Mouse (Mus musculus): ENCODE results near the gene Zfp985. TPM values are rescaled to one million over a fixed set of nuclear protein-coding genes. Genes with fewer than 3 reads are reported as not detected.
"Not testable (repeated sequence)": the region's sequence is repeated elsewhere in the genome, so short reads cannot be mapped to it uniquely, and the experiment has no call there.

The Zfp985 gene
- total RNA-seq (2022), result under 1 TPM; 0.10 to 0.46 (median 0.24) TPM

DNA sequence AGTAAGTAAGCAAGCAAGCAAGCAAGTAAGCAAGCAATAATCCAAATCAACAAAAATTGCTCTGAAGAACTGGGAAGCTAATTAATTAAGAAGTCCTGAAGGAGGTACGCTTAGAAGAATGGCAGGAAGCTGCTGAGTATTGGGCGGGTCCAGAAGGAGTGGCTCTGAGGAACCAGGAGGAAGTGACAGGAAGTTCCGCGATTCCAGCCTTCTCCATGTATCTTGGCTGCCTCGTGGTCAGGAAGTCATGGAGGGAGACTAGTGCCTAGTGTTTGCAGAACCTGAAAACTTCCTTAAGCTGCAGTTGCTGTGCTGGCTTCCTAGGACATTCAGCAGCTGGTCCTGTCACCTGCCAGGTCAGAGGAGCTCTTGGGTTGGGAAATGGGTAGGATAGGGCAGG is at the start of gene Zfp985:
TSS of gene Zfp985 (plus strand) at position 207 of the 400 bp plus-strand sequence.
- not testable (repeated sequence) for DNase-seq

DNA sequence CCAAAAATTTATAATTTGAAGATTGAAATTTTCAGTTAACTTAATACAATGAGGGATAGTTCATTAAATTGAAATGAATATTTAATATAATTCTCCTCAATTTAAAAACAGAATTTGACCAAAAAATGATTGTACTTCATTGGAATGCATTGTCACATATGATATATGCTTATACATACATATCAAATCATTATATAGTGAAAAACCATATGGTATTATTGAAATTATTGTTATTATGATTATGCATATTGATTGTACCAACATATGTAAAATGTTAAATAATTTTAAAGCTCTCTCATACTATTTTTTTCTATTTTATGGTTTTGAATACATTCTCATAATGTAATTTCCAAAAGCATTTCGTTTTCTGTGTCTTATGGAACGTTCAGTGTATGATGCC is 43.9 kb upstream of the Zfp985 start:
- no peak for DNase-seq

GRCm38 (mm10) chr4:147518981-147519380 is 34.1 kb upstream of the Zfp985 start:
- DNase-seq, result no peak

DNA sequence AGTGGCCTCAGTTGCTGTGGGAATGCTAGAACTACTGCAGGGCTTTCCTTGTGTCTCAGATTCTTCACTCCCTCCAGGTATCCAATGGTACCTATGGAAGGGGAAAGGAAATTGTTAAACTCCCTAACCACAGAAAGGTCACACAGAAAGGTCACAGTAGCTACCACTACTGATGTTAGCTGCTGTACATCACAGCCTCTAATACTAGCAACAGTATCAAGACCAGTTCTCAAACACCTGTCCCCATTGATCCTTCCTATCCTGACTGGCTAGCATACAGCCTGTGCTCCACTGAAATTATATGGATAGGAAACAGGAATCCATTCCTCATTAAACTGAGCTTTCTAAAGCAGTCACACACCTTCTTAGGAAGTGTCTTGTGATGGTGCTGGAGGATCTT is 33.0 kb upstream of the Zfp985 start:
- no peak for DNase-seq

DNA sequence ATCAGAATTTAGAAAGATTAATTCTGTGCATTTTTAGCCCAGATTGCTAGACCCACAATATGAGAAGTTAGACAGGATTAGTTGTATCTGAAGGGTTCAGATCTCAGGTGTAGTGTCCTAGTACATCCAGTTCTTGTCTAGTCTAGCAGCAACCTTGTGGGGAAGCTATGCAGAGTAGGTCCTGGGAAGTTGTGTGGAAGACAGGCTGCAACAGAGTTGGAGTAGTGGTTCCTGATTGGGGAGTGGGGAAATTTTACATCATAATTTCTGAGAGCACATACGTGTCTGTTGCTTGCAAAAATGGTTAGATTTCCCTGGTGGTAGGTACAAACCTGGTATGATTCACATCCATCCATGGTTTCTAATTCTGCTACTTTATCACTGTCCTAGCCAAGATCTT is 28.0 kb upstream of the Zfp985 start:
- no peak for DNase-seq

GRCm38 (mm10) chr4:147530366-147530765 is 22.7 kb upstream of the Zfp985 start:
- no peak for DNase-seq

GRCm38 (mm10) chr4:147535916-147536315 is 17.2 kb upstream of the Zfp985 start:
- DNase-seq, result not testable (repeated sequence)

DNA sequence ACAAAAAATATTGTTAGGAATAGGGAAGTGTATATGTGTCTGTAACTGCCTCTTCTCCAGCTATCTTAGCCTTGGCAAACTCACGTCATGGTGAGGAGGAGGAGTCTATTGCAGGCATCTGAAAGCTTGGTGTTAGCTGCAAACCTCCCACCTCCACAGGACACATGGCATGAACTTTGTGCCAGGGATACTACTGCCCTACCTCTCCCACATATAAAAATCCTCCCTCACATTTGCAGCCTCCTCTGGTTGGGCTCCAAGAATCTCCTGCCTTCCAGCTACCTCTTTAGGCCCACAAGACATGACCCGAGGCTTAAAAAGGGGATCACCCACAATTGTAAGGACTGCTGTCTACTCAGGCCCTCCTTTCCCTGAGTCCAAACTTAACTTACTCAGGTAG is 15.4 kb upstream of the Zfp985 start:
- no peak for DNase-seq

DNA sequence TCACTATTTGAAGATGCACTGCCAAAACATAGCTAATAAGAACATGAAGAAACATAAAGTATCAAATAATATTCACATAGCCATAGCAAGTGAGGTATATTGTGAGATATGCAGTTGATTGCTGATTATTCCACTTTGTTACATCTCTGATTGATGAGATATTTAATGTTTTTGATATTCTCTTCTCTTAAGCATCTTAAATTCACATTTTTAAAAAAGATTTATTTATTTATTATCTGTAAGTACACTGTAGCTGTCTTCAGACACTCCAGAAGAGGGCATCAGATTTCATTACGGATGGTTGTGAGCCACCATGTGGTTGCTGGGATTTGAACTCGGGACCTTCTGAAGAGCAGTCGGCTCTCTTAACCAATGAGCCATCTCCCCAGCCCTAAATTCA is 13.2 kb upstream of the Zfp985 start, which contains the start of gene Gm16503:
TSS of gene Gm16503 (plus strand) at position 301 of the 400 bp plus-strand sequence.
- not testable (repeated sequence) for DNase-seq

GRCm38 (mm10) chr4:147541105-147541504 is 12.0 kb upstream of the Zfp985 start:
- no peak for DNase-seq

DNA sequence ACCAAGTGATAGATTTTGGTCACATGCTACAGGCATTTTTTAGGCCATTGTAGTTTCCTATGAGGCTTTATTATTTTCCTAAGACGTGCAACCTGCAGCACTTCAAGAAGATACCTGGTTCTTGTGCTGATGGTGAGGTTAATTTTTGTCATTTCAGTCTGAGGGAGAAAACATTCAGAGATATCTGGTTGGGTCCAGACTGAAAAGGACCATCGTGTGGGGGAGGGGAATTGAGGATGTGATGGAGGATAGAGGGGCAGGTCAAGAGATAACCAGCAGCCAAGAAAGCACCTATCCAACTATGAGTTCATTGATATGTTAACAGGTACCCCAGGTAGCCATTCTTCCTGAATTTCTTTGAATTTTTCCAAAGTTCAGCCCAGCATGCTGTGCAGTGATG is 1.3 kb downstream of the Zfp985 start:
- not testable (repeated sequence) for DNase-seq

DNA sequence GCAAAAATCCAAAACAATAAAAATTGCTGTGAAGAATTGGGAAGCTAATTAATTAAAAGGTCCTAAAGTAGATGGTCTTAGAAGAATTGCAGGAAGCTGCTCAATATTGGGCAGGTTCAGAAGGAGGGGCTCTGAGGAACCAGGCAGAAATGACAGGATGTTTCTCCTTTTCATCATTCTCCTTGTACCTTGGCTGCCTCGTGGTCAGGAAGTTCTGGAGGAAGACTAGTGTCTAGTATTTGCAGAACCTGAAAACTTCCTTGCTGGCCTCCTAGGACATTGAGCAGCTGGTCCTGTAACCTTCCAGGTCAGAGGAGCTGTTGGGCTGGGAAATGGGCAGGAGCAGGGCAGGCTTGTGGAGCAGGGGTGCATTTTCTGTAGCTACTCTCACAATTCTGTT is 3.8 kb downstream of the Zfp985 start:
- not testable (repeated sequence) for DNase-seq

- not testable (repeated sequence) for DNase-seq
Measured at GRCm38 (mm10) chr4:147558011-147558410, 4.9 kb downstream of the Zfp985 start.

GRCm38 (mm10) chr4:147559096-147559495 is 6.0 kb downstream of the Zfp985 start:
- peak; percentile 3 for DNase-seq

DNA sequence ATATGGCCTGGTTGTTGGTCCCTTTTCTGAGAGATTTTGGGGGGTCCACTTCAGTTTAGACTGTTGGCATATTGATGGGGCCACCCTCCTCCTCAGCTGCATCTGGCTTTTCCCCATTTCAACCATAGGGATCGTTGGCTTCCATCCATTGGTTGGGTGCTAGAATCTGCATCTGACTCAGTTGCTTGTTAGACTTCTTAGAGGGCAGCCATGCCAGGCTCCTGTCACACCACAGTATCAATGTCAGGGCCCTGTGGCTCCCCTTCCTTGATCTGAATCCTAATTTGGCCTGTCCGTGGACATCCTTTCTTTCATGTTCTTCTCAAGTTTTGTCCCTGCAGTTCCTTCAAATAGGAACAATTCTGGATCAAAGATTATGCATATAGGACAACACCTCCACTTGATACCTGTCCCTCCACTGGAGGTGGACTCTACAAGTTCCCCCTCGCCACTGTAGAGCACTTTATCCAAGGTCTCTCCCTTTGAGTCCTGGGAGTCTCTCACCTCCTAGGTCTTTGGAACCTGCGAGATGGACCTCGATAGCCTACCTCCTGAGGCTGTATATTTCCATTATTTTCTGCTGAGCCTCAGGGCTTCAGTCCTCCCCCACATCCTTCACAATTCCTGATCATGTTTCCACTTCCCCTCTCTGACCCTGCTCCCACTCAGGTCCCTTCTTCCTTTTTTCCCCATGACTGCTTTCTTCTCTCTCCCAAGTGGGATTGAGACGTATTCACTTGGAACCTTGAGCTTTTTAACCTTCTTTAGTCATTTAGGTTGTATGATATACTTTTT is 12.5 kb downstream of the Zfp985 start:
- no peak for DNase-seq

GRCm38 (mm10) chr4:147571156-147571555 is 18.1 kb downstream of the Zfp985 start:
- DNase-seq, result not testable (repeated sequence)

DNA sequence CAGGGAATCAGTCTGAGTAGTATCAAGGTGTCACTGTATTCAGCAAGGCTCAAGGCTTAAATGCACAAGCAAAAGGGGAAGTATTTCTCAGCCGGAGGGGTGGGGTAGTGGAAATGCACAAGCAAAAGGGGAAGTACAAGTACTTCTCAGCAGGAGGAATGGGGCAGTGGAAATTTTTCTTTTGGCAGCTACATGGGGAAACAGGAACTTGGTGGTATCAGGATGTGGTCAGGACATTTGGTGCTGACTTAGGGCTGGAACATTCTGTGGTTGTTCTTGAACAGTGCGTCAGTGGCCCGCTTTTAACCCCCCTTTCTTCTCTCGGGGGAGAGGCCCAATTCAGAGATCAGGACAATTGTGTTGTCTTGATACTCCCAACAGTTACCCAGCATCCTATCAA is 26.3 kb downstream of the Zfp985 start:
- DNase-seq, result not testable (repeated sequence)

DNA sequence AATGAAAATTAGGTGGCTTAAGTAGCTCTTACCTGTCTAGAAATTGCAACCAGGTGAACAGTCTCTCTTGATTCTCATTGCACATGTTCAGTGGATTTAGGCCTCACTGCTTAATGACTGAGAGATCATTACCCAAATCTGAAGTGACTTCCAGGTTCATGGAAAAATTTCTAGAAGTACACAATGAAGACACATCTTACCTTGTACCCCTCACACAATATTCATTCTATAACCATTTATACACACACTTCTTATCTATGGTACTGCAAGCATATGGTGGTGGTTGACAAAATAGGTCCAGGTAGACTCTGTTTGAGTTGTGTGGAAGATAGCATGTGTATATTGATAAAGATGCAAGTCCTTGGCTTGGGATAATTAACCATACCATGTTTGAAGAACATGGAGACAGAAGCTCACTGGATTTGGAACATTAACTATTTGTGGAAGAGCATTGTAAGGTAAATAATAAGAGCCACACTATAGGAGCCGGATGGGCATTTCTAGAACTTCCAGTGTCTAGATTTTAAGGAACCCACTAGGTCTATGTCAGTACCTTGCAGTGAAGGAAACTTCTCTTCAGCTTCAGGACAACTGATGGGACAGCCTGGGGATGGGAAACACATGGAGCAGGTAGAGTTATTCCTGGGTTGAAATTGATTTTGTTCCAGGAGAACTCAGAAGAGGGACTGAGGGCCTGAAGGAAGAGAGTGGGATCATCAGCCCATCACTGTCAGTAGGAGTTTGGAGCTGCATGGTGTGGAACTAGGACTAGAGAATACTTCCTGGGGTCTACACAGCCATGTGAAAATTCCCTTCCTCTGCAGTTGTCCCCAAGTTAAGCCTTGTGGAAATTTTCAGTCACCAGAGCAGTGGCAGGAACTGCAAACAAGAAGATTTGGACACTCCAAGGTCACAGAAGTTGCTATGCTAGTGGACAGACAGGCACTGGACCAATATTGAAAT is 33.7 kb downstream of the Zfp985 start:
- no peak for DNase-seq

GRCm38 (mm10) chr4:147594630-147595029 is 41.6 kb downstream of the Zfp985 start:
- not testable (repeated sequence) for DNase-seq

DNA sequence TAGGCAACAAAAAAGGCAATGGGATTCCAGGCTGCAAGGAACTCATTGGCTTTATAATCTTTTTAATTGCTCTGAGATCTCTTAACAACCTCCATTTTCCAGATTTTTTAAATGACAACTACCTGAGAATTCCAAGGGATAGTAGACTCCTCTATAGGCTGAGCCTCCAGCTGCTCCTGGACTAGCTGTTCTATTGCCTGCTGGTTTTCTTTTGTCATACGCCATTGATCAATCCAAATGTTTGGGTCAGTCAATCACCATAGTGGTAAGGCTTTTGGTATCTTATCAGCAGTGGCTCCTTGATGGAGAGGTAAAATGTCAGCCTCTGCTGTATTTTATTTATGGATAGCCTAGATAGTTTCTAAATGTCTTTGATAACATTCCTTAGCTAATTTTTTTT is 44.6 kb downstream of the Zfp985 start:
- no peak for DNase-seq

GRCm38 (mm10) chr4:147598831-147599230 is 45.8 kb downstream of the Zfp985 start:
- DNase-seq, result no peak

GRCm38 (mm10) chr4:147601881-147602280 is 48.8 kb downstream of the Zfp985 start:
- no peak for DNase-seq

GRCm38 (mm10) chr4:147603806-147604205 is 50.7 kb downstream of the Zfp985 start:
- no peak for DNase-seq

All from adrenal gland, adult 8-10 months (tissue).